Mouse (Mus musculus) skeletal muscle tissue, adult 2 months (tissue): ENCODE results near the gene Hipk1.

Source experiments
- DNase-seq: peaks from one replicate; pipeline ENCODE4 v3.0.0-alpha.2; 2012; ENCODE audit warnings: low read depth, low spot score

Gene Hipk1

DNA sequence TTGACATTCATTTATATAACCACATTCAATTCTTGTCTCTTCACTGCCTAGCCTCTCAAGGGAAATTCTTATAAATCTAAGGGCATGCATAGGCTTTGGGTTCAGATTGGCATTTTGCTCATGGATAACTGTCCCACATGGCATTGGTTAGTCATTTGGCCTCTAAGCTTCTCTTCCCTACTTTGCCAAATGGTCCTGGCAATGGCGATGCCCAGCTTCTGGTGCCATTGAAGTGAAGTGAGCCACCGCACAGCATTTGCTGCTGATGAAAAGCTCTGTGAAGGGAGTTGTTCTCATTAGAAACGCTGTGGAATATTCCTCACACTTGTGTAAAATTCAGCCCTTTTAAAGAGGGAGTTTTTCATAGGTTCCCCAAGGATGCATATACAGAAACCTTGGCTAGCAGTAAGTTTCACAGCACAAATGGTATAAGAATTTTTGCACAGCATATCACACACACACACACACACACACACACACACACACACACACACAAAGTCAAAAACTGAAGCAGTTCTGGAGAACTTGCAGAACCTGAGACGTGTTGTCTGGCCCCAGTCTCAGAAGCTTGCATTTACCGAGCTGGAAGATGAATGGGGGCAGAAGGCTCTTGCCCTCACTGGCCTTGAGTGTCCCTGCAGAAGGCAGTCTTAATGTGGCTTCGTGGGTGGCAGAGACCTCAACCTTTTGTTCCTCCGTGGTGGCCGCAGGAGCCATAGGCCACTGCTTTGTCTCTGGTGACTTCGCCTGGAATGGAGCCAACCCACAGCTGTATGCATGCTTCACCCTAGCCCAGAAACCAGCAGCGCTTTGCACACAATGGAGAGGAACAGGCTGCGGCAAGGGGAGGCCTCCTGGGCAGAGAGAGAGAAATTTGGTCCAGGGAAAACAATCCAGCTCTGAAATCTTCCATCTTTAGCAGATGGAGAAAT lies 75.3 kb downstream of the Hipk1 start:
- no peak for DNase-seq

- no peak for DNase-seq
Observed at GRCm38 (mm10) chr3:103714942-103715341, 76.4 kb downstream of the Hipk1 start.

GRCm38 (mm10) chr3:103714236-103714875 lies 77.0 kb downstream of the Hipk1 start:
- no peak for DNase-seq

DNA sequence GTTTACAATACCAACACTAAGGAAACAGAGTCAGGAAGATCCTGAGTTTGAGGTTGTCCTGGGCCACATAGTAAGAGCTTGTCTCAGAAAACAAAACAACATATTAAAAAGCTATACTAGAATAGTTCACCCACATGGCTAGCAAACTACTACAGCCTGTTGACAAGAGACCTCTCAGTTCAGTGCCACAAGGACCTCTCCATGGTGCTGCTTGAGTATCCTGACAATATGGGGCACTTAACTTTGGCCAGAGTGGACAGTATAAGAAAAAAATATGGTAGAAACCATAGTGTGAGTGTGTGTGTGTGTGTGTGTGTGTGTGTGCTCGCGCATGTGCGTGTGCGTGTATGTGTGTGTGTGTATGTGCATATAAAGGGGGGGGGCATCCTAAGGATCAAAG lies 79.2 kb downstream of the Hipk1 start:
- DNase-seq, result no peak

- no peak for DNase-seq
Observed at GRCm38 (mm10) chr3:103709470-103710040, 81.8 kb downstream of the Hipk1 start.

DNA sequence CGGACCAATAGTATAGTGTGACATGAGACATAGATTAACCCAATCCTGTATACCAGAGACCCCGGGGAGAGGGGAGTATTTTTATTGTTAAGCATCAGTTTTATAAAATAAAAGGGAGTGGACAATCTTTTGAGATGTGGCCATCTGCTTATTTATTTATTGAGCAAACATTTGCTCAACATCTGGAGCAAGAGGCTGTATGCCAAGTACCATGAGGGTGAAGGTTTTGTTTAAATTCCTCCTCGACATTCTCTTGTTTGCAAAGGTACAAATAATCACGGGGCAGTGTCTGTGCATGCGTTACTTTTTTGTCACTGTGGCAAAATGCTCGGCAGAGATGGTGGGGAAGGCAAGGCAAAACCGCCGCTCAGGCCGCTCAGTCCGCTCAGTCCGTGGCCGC lies 85.9 kb downstream of the Hipk1 start:
- no peak for DNase-seq

- DNase-seq, result no peak
Observed at GRCm38 (mm10) chr3:103704661-103705060, 86.7 kb downstream of the Hipk1 start.

DNA sequence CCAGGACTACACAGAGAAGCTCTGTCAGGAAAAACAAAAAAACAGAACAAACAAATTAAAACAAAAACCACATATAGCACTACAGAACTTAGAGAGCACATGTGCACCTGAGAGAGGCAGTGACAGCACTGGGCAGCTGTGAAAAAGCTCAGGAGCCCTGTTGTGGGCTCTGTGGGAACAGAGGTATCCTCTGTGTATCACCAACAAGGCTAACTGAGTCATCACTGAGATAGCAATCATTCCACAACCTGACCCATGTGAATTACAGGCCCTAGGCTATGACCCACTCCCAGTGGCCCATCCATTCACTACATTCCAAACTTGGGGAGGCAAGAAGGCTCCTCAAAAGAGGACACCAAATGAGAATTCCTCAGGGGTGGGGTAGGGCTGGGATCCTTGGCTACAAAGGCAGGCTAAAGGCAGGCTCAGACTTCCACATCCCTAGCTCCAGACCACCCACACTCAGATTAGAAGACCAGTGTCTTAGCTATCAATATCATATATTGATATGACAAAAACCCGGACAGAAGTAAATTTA lies 94.9 kb downstream of the Hipk1 start:
- no peak for DNase-seq

GRCm38 (mm10) chr3:103695556-103695955 lies 95.8 kb downstream of the Hipk1 start:
- no peak for DNase-seq

DNA sequence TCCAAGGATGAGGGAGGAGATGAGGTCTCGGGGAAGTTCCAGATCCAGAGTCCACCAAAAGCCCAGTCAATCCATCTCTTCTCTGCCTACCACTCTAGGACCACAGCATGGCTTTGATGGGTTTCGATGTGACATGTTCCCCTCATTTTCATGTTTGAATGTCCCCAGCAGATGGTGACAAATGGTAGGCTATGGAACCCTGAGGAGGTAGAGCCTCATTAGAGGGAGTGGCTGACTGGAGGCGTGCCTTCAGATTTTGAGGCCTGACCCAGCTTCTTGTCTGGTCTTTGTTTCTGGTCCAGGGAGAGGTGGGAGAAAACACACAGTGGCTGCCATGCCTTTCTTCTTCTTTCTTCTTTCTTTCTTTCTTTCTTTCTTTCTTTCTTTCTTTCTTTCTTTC lies 100.9 kb downstream of the Hipk1 start:
- peak; percentile 33 for DNase-seq
